Mouse (Mus musculus): ENCODE measurements around the gene Arhgef25. TPM values are rescaled to one million over a fixed set of nuclear protein-coding genes. Genes with fewer than 3 reads are reported as not detected.

The Arhgef25 gene
- polyA plus RNA-seq, 1 experiment, result 18.6 TPM

- Histone ChIP-seq H3K36me3 (ENCODE audit: control insufficient read depth, insufficient read depth, low read length) (no peaks in the 10 kb centered on the region; the same call in 1 of the 2 replicates), H3K4me3 (ENCODE audit: control insufficient read depth, low read depth, low read length) (no peak overlapping the region), H3K4me1 (ENCODE audit: control insufficient read depth, insufficient read depth, low read length) (peaks cover 38% of the 10 kb centered on the region), H3K27ac (ENCODE audit: control insufficient read depth, insufficient read depth, low read depth, low read length) (peak overlapping the region; percentile 16; the same call in 1 of the 2 replicates), H3K27me3 (ENCODE audit: control insufficient read depth, insufficient read depth, low read length) (no peaks in the 10 kb centered on the region)
- TF ChIP-seq POLR2A (IDR thresholded peaks at IDR 0.05; ENCODE audit: control insufficient read depth, low read depth, low read length) (no peak), CTCF (IDR thresholded peaks at IDR 0.05; ENCODE audit: control insufficient read depth, insufficient read depth, insufficient replicate concordance, low read depth, low read length) (no peak)
Measured at GRCm38 (mm10) chr10:127191191-127192056, 1.5 kb upstream of the Arhgef25 start.

GRCm38 (mm10) chr10:127190398-127191190 lies 711 bp upstream of the Arhgef25 start:
- Histone ChIP-seq H3K4me3 (ENCODE audit: control insufficient read depth, low read depth, low read length) (no peak overlapping the region), H3K27ac (ENCODE audit: control insufficient read depth, insufficient read depth, low read depth, low read length) (peak overlapping the region; percentile 56), H3K36me3 (ENCODE audit: control insufficient read depth, insufficient read depth, low read length) (no peaks in the 10 kb centered on the region; the same call in 1 of the 2 replicates), H3K4me1 (ENCODE audit: control insufficient read depth, insufficient read depth, low read length) (peaks cover 34% of the 10 kb centered on the region), H3K27me3 (ENCODE audit: control insufficient read depth, insufficient read depth, low read length) (no peaks in the 10 kb centered on the region)
- TF ChIP-seq POLR2A (IDR thresholded peaks at IDR 0.05; ENCODE audit: control insufficient read depth, low read depth, low read length), result no peak
- TF ChIP-seq CTCF (IDR thresholded peaks at IDR 0.05; ENCODE audit: control insufficient read depth, insufficient read depth, insufficient replicate concordance, low read depth, low read length), result no peak

- H3K36me3 ChIP-seq (ENCODE audit: control insufficient read depth, insufficient read depth, low read length), result no peaks in the 10 kb centered on the region; the same call in 1 of the 2 replicates
- no peak for TF ChIP-seq CTCF (IDR thresholded peaks at IDR 0.05; ENCODE audit: control insufficient read depth, insufficient read depth, insufficient replicate concordance, low read depth, low read length)
- TF ChIP-seq POLR2A (IDR thresholded peaks at IDR 0.05; ENCODE audit: control insufficient read depth, low read depth, low read length), result no peak
- no peaks in the 10 kb centered on the region for H3K27me3 ChIP-seq (ENCODE audit: control insufficient read depth, insufficient read depth, low read length)
- peak overlapping the region; percentile 40 for H3K27ac ChIP-seq (ENCODE audit: control insufficient read depth, insufficient read depth, low read depth, low read length)
- peak overlapping the region; percentile 64 for H3K4me3 ChIP-seq (ENCODE audit: control insufficient read depth, low read depth, low read length)
- peaks cover 27% of the 10 kb centered on the region for H3K4me1 ChIP-seq (ENCODE audit: control insufficient read depth, insufficient read depth, low read length)
Measured at GRCm38 (mm10) chr10:127189116-127189650, 700 bp downstream of the Arhgef25 start.

GRCm38 (mm10) chr10:127188465-127189115 lies 1.3 kb downstream of the Arhgef25 start:
- TF ChIP-seq POLR2A (IDR thresholded peaks at IDR 0.05; ENCODE audit: control insufficient read depth, low read depth, low read length) (peak; percentile 40; the same call in 1 of the 2 replicates), CTCF (IDR thresholded peaks at IDR 0.05; ENCODE audit: control insufficient read depth, insufficient read depth, insufficient replicate concordance, low read depth, low read length) (no peak)
- H3K4me3 ChIP-seq (ENCODE audit: control insufficient read depth, low read depth, low read length), result peak overlapping the region; percentile 85
- H3K27ac ChIP-seq (ENCODE audit: control insufficient read depth, insufficient read depth, low read depth, low read length), result no peak overlapping the region
- peaks cover 30% of the 10 kb centered on the region for H3K4me1 ChIP-seq (ENCODE audit: control insufficient read depth, insufficient read depth, low read length)
- H3K36me3 ChIP-seq (ENCODE audit: control insufficient read depth, insufficient read depth, low read length), result no peaks in the 10 kb centered on the region; the same call in 1 of the 2 replicates
- no peaks in the 10 kb centered on the region for H3K27me3 ChIP-seq (ENCODE audit: control insufficient read depth, insufficient read depth, low read length)

- Histone ChIP-seq H3K27ac (ENCODE audit: control insufficient read depth, insufficient read depth, low read depth, low read length) (no peak overlapping the region), H3K36me3 (ENCODE audit: control insufficient read depth, insufficient read depth, low read length) (no peaks in the 10 kb centered on the region), H3K4me3 (ENCODE audit: control insufficient read depth, low read depth, low read length) (peak overlapping the region; percentile 85; the same call in 1 of the 2 replicates), H3K4me1 (ENCODE audit: control insufficient read depth, insufficient read depth, low read length) (peaks cover 30% of the 10 kb centered on the region), H3K27me3 (ENCODE audit: control insufficient read depth, insufficient read depth, low read length) (no peaks in the 10 kb centered on the region)
- TF ChIP-seq CTCF (IDR thresholded peaks at IDR 0.05; ENCODE audit: control insufficient read depth, insufficient read depth, insufficient replicate concordance, low read depth, low read length) (no peak), POLR2A (IDR thresholded peaks at IDR 0.05; ENCODE audit: control insufficient read depth, low read depth, low read length) (no peak)
Measured at GRCm38 (mm10) chr10:127188079-127188453, 1.8 kb downstream of the Arhgef25 start.

GRCm38 (mm10) chr10:127187371-127188078 lies 2.4 kb downstream of the Arhgef25 start:
- Histone ChIP-seq H3K36me3 (ENCODE audit: control insufficient read depth, insufficient read depth, low read length) (no peaks in the 10 kb centered on the region), H3K4me3 (ENCODE audit: control insufficient read depth, low read depth, low read length) (no peak overlapping the region), H3K27me3 (ENCODE audit: control insufficient read depth, insufficient read depth, low read length) (no peaks in the 10 kb centered on the region), H3K27ac (ENCODE audit: control insufficient read depth, insufficient read depth, low read depth, low read length) (no peak overlapping the region), H3K4me1 (ENCODE audit: control insufficient read depth, insufficient read depth, low read length) (peaks cover 30% of the 10 kb centered on the region)
- TF ChIP-seq CTCF (IDR thresholded peaks at IDR 0.05; ENCODE audit: control insufficient read depth, insufficient read depth, insufficient replicate concordance, low read depth, low read length) (no peak), POLR2A (IDR thresholded peaks at IDR 0.05; ENCODE audit: control insufficient read depth, low read depth, low read length) (no peak)

Measured in testis, adult 2 months (tissue).